Mouse (Mus musculus): ENCODE results near the gene Katnal1. TPM values are rescaled to one million over a fixed set of nuclear protein-coding genes. Genes with fewer than 3 reads are reported as not detected.

The Katnal1 gene
- polyA plus RNA-seq, 1 experiment from 2014 or later = 6.9 TPM

- H3K4me3 ChIP-seq (ENCODE audit: low read length) = no peak overlapping the region
- no peak overlapping the region for H3K27ac ChIP-seq (ENCODE audit: low read length)
- H3K4me2 ChIP-seq (ENCODE audit: low read depth, low read length) = no peak overlapping the region
- no peaks in the 10 kb centered on the region for H3K9me3 ChIP-seq (ENCODE audit: control insufficient read depth, low read length)
- 70% methylated on average over 7 of the region's 7 CpGs for WGBS
- no peak for ATAC-seq
- H3K36me3 ChIP-seq (ENCODE audit: control insufficient read depth, insufficient read depth, low read length) = no peaks in the 10 kb centered on the region
- no peak overlapping the region for H3K9ac ChIP-seq (ENCODE audit: low read depth, low read length)
- no peaks in the 10 kb centered on the region for H3K4me1 ChIP-seq (ENCODE audit: control insufficient read depth, insufficient read depth, low read length)
- H3K27me3 ChIP-seq (replicated peaks; ENCODE audit: control insufficient read depth, insufficient read depth, low read length) = no peaks in the 10 kb centered on the region
These were observed 103.4 kb downstream of the Katnal1 start for GRCm38 (mm10) chr5:148825732-148826131.

- ATAC-seq = no peak
These were observed 106.3 kb downstream of the Katnal1 start for GRCm38 (mm10) chr5:148822772-148823171.

More at GRCm38 (mm10) chr5:148822772-148823171, 106.3 kb downstream of the Katnal1 start:
- Histone ChIP-seq H3K4me2 (ENCODE audit: low read depth, low read length) (no peak overlapping the region), H3K4me3 (ENCODE audit: low read length) (no peak overlapping the region), H3K9ac (ENCODE audit: low read depth, low read length) (no peak overlapping the region), H3K9me3 (ENCODE audit: control insufficient read depth, low read length) (no peaks in the 10 kb centered on the region), H3K27me3 (replicated peaks; ENCODE audit: control insufficient read depth, insufficient read depth, low read length) (no peaks in the 10 kb centered on the region), H3K4me1 (ENCODE audit: control insufficient read depth, insufficient read depth, low read length) (peaks cover 7% of the 10 kb centered on the region), H3K27ac (ENCODE audit: low read length) (no peak overlapping the region), H3K36me3 (ENCODE audit: control insufficient read depth, insufficient read depth, low read length) (no peaks in the 10 kb centered on the region)
- WGBS = 74% methylated on average over 13 of the region's 13 CpGs

Other genes starting within 250 kb of the Katnal1 start
- gene Gm42791, start 65.8 kb upstream of the Katnal1 start, polyA plus RNA-seq (2015; fragmentation: Nextera tagmentation; extraction: Ambion mirVana) = 0.80 and 1.0 TPM in 2 replicates